Mouse (Mus musculus) small intestine, adult 10 weeks (tissue): ENCODE data around the gene Cbln4. TPM values are rescaled to one million over a fixed set of nuclear protein-coding genes. Genes with fewer than 3 reads are reported as not detected.

ENCODE experiments used
- polyA plus RNA-seq: library from polyadenylated mRNA; stranded (reverse); fragments of 350-450 nt; fragmentation: Illumina TruSeq; extraction: RNeasy Lipid Tissue Mini Kit (QIAGEN cat#74804); gene quantifications from one replicate; pipeline ENCODE4 v1.2.3, GENCODE M21; 2014; ENCODE audit warnings: low replicate concordance

The Cbln4 gene
- polyA plus RNA-seq: not detected

DNA sequence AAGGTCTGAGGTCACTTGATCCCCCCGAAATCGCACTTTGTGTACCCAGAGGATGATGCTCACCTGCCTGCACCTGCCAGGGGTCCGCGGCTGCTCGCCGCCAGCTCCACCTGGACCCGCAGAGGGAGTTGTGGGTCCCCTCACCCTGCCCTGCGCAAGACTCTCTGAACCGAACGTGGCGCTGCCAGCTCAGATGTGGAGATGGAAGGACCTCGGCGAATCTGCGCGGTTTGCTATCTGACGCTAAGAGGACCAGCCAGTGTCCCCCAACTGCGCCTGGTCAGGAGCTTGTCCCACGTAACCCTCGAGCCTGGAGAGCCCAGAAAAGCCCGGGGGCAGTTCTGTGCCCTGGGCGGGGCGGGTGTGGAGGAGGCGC lies at the start of gene Cbln4:
TSS of gene Cbln4 (minus strand) at position 232 of the 376 bp plus-strand sequence.

Other genes with a start within 250 kb of the Cbln4 start
- not detected for gene Mc3r, start 205.0 kb upstream of the Cbln4 start, polyA plus RNA-seq